Mouse (Mus musculus): ENCODE measurements around the gene Cox7a1.

- TF ChIP-seq CTCF (IDR thresholded peaks at IDR 0.05; ENCODE audit: low read depth, low read length) (no peak), POLR2A (IDR thresholded peaks at IDR 0.05; ENCODE audit: borderline replicate concordance, low read depth, low read length) (no peak)
Measured at GRCm38 (mm10) chr7:30199498-30200139, 15.7 kb downstream of the Cox7a1 start.
